Mouse (Mus musculus) naive thymus-derived CD4-positive, alpha-beta T cell, adult 5 months (primary cell): ENCODE results near the gene Olfr1395. TPM values are rescaled to one million over a fixed set of nuclear protein-coding genes. Genes with fewer than 3 reads are reported as not detected.

Experiments
- polyA plus RNA-seq: library from polyadenylated mRNA; unstranded; fragments of 100-300 nt; shearing (Covaris generic); gene quantifications from one replicate; pipeline ENCODE4 v1.2.1, GENCODE M21; 2017

The Olfr1395 gene
- not detected for polyA plus RNA-seq

GRCm38 (mm10) chr11:49141974-49142373 is at the start of gene Olfr1395:
Olfr1395 (plus strand) TSS chr11:49142274.

GRCm38 (mm10) chr11:49114774-49115173 is 27.3 kb upstream of the Olfr1395 start, which contains the start of gene Olfr1396:
Olfr1396 (minus strand) TSS chr11:49114874.

GRCm38 (mm10) chr11:49154077-49154476 is 12.0 kb downstream of the Olfr1395 start, which contains the start of gene Olfr1394:
Olfr1394 (plus strand) TSS chr11:49154377.

GRCm38 (mm10) chr11:49186955-49187488 is 44.9 kb downstream of the Olfr1395 start, which contains the start of gene Btnl9:
Btnl9 (minus strand) TSS chr11:49187159.

Other genes with a start within 250 kb of the Olfr1395 start
- gene Gm5431, start 240.1 kb upstream of the Olfr1395 start, polyA plus RNA-seq, result 0.91 TPM
- 115 TPM for gene Psme2b, start 196.1 kb upstream of the Olfr1395 start, polyA plus RNA-seq
- gene Olfr56, start 163.4 kb upstream of the Olfr1395 start, polyA plus RNA-seq, result 0.66 TPM
- 125 TPM for gene 9930111J21Rik1, start 162.9 kb upstream of the Olfr1395 start, polyA plus RNA-seq
- 2.9 TPM for gene Gm12185, start 150.0 kb upstream of the Olfr1395 start, polyA plus RNA-seq
- gene Tgtp1, start 148.1 kb upstream of the Olfr1395 start, polyA plus RNA-seq, result 200 TPM
- 92.8 TPM for gene 9930111J21Rik2, start 91.0 kb upstream of the Olfr1395 start, polyA plus RNA-seq
- 187 TPM for gene Tgtp2, start 78.1 kb upstream of the Olfr1395 start, polyA plus RNA-seq
- gene Ifi47, start 65.7 kb upstream of the Olfr1395 start, polyA plus RNA-seq, result 241 TPM
- 0.15 TPM for gene Olfr1396, start 27.4 kb upstream of the Olfr1395 start, polyA plus RNA-seq
- gene Olfr1394, start 12.1 kb downstream of the Olfr1395 start, polyA plus RNA-seq, result not detected
- not detected for gene Btnl9, start 44.9 kb downstream of the Olfr1395 start, polyA plus RNA-seq
- gene Zfp62, start 61.0 kb downstream of the Olfr1395 start, polyA plus RNA-seq, result 57.7 TPM
- 28.7 TPM for gene Mgat1, start 101.9 kb downstream of the Olfr1395 start, polyA plus RNA-seq
- not detected for gene Olfr1393, start 136.0 kb downstream of the Olfr1395 start, polyA plus RNA-seq
- gene Olfr1392, start 143.0 kb downstream of the Olfr1395 start, polyA plus RNA-seq, result not detected
- not detected for gene Olfr10, start 162.5 kb downstream of the Olfr1395 start, polyA plus RNA-seq
- gene Olfr1391, start 180.5 kb downstream of the Olfr1395 start, polyA plus RNA-seq, result not detected
- not detected for gene Olfr1390, start 192.9 kb downstream of the Olfr1395 start, polyA plus RNA-seq